Mouse (Mus musculus): ENCODE measurements around the gene Pold2.

DNA sequence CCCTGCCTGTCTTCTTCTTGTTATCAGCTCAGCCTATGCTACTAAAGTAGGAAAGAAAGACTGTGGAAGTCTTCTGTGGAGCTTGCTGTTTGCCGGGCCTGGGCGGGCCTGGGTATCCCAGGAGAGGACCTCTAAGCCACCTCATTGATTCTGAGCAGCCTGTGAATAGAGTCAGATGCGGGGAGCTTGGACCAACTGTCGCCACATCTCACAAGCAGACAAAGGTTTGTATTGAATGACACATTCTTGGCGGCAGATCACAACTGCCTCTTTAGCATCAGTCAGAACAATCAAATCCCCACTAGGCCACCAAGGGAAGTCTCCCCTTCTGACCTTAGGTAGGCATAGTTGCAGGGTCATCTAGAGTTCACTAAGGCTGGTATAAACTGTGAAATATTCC lies 9.2 kb upstream of the Pold2 start:
- no peak for TF ChIP-seq ZNF384 (IDR thresholded peaks at IDR 0.05; ENCODE audit: low read depth, low read length)
- no peak for TF ChIP-seq CHD2 (IDR thresholded peaks at IDR 0.05; ENCODE audit: low read depth, low read length)
